Mouse (Mus musculus) thymus, postnatal 14 days (tissue): ENCODE results near the gene Dtx3.

Experiments
- DNase-seq: peaks from one replicate; pipeline ENCODE4 v3.0.0; 2021

Dtx3 gene

DNA sequence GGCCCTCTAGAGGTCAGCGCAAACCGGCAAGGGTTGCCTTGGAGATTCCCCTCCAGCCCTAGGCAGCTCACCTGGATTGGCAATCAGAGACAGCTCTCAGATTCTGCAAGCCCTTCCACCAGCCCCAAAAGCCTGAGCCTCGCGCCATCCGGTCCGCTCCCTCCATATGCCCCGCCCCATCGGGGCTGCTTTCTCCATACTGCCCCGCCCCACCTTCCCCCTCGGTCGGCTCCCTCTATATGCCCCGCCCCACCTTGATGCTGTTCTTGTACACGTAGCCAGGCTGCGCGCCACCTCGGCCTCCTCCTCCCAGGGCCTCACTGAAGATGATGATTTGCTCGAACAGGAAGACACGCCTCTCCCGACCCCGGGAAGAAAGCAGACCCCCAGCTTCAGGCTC, 11.8 kb downstream of the Dtx3 start:
- DNase-seq = no peak

DNA sequence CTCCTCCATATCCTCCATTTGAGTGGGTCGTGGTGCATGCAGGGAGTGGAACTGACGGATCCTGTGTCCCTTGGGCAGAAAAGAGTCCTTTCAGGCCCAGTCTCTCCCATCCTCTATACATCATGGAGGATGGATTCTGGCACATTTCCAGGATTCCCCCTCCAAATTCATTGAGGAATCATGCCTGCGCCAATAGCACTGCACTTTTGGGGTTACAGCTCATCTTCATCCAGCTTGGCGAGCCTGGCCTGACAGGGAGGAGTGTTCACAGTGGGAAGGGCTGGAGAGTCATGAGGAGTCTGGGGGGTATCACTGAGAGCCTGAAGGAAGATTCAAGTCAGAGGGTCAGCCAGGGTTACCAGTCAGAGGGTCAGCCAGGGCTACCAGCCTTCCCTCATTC, 12.9 kb downstream of the Dtx3 start:
- DNase-seq = no peak

DNA sequence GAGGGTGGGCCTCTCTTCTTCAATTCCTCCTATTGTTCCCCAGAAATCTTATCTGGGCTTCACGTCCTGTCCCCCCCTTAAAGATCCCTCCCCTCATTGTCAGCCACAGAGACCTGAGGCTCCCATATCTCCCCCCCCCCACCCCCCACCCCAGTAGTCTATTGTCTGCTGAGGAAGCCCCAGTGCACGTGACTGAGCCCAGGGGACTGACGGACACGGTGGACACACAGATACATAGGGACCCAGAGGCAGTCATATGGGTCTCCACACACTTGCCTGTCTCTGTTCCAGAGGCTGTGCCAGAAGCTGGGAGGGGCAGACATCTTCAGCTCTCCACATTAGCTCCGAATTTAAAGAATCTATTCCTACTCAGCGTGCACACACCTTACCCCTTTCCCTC, 14.0 kb downstream of the Dtx3 start:
- DNase-seq = no peak

DNA sequence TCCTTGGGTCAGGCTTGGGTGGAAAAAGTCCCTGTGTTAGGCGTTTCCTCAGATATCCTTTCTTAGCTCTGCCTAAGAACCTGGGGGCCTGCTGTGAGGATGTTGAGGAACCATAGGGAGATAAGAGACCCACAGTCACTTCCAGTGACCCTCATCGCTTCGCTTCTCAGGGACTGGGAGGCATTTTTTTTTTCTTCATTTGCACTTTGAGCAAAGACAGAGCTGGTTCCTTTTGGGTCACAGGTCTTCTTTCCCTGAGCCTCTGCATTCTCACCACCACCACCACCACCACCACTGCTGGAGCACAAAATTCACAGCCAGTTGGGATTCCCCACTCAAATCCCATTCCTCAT, 14.9 kb downstream of the Dtx3 start:
- no peak for DNase-seq

DNA sequence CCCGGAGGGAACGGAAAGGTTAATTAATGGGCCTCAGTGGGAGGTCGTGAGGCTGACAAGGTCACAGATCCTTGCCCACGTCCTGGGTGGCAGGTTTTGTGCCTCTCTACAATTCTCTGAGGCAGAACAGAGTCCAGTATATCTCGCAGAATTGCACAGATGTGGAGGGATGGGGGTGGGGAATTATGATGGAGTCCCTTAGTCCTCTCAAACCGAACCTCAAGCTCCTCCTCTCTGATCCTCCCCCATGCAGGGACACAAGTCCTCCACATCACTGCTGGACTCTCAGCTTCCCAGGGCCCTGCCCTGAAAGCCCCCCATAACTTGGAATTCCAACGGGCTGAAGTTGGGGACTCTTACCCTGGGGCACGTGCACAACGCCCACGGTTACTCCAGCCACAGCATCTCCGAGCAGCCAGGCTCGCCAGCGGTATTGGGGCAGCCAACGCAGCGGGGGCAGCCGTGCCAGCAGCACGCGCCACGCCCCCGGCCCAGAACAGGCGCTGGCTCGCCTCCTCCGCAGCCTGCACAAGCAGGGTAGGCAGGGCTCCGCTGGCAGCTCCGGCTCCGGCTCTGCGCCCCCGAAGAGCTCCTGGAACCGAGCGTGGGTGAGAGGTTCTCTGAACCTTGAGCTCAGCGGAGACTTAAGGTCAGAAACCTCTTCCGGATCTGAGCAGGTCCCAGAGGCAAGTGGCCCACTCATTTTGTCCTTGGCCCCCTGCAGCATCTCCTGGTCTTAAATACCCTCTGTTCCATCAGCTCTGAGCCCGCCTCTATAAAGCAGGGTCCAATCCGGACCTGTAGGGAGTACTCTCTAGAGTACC, 15.4 kb downstream of the Dtx3 start, which contains the start of gene Slc26a10:
Gene Slc26a10 (minus strand): TSS at position 775 of the 824 bp plus-strand sequence.
- DNase-seq = no peak

DNA sequence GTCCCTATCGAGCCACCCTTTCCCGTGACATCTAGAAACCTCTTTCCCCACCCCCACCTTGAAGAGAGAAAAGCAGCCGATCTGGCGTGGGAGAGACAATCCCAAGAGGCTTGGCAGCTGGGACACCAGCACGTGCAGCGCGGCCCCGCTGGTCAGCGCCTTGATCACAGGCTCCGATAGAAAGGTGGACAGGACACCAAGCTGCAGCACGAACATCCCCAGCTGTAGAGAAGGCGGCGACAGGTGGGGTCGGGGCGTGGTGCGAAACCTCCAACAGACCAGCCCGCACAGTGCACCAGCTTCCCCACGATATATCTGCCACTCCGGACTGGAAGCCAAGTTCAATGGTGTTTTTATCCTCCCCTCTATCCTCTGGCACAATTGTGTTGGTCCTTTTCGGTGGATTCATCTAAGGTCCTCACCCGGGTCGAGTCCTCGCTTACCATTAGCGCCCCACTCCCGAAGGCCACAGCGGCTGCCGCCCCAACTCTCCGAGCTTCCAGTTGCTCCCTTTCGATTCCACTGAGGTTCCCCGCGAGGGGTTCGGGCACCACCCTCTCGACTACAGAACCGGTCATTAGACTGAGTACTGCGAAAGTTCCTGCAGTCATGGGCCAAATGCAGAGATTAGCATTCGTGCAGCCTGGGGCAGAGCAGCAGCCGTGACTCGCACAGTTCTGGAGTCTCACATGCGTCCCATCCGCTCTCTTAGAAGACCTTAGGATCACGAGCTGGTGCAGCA, 17.1 kb downstream of the Dtx3 start:
- DNase-seq = no peak

DNA sequence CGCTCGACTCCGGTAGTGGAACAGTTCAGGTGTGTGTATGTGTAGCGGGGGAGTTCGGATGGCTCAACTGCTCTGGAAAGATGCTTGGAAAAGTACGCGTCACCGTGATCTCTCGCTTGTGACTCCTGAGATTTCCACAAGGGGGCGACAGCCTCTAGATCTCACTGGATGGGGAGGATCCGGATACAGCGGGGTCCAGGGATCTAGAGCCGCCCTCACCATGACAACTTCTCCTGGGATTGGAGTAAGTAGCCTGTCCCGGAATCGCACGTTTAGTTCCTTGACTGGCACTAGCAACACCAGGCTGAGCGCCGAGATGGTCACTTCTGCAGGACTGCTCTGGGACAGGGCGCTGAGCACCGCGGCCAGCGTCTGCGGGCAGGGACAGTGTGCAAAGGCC, 17.8 kb downstream of the Dtx3 start:
- DNase-seq = peak; percentile 60

DNA sequence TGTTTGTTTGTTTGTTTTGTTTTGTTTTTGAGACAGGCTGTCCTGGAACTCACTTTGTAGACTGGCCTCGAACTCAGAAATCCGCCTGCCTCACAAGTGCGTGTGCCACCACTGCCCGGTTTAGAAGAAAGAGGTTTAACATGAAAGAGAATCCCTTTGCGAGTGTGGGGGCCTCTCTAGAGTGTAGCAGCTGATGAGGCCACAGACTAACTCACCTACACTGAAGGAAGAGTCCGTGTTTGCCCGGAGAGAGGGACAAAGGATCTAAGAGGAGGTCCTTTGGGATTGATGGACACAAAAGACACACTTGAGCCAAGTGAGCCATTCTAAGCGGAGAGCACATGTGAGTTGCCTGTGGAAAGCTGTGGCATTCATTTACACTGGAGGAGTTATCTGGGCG, 18.3 kb downstream of the Dtx3 start:
- no peak for DNase-seq

DNA sequence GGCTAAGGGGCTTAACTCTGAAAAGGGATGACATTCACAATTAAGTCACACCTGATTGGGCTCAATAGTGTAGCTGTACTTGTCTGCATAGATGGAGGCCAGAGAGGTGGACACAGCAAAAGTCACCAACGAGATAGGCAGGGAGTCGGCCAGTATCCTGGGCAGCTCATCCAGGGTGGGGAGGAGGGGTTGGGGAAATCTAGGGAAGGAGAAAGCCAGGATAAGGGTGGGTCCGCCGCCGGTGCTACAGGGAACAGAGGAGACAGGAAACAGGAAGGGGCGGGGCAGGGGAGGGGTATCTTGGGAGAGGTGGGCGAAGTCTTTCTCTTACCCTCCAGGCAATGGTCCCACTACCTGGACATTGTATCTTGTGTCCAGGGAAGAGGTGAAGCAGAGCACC, 18.8 kb downstream of the Dtx3 start:
- DNase-seq = no peak

DNA sequence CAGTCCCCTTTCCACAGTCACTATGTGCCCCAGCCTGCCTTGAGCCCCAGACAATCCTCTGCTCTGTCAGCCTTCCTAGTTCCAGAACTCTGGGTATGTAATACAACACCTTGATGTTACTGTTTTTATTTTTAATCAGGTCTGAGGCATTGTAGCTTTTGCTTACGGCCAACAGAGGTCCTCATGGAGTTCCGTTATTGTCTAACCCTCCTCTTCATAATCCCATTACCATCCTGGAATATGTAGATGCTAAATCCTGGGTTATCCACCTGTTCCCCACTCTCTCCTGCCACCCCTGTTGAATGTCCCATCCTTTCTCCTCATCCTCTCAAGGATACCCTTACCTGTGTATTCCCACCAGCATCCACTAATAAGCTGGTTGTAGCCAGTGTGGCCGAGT, 19.3 kb downstream of the Dtx3 start:
- no peak for DNase-seq

DNA sequence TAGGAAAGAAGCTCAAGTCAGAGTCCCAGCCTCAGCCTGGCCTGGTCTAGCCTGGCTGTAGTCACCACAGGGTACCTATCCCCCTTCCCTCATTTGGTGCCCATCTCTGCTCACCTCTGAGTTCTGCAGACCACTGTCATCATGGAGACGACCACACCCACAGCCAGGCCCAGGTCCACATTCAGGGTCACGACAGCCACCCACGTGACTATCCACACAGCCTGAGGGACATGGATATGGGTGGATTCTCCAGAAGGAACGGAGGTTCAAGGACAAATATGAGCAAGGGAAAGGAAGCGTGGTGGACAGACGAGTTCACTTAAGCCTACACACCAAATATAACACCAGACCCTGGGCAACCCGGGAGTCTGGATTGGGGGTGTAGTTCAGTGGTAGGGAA, 21.4 kb downstream of the Dtx3 start:
- no peak for DNase-seq

DNA sequence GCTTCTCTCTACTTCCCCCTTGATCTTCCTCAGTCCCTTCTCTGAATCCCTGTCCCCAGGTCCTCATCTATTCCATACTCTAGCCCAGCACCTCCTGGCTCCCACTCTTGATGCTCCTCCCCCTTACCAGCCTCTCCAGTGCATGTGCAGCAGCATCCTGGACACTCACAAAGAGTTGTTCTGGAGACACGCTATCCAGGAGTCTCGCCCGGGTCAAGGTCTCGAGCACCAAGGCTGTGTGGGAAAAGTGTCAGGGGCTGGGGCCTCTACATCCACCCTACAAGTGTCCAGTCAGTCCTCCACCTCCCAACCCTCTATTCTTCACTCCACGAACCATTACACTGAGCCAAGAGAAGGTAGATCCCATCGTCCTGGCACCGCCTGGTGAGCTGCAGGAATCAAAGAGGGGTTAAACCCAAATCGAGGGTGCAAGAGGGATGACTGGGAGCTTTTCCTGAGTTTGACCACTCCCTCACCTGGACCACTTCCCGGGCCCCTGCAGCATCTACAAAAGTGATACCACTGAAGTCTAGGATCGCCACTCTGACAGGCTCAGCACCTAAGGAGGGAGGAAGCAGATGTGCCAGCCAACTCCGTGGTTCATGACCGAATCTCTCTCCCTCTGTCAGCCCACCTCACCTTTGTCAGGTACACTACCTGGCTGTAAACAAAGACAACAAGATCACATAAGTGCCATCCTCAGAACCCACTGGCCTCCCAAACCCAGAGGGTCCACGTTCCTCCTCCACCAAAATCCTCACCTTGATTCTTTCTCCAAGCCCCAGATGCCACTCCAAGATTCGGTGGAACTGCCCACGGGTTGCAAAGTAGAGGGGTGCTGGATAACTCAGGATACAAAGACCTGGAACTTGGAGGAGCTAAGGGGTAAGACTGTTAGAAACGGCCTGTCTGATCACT, 22.1 kb downstream of the Dtx3 start:
- no peak for DNase-seq

DNA sequence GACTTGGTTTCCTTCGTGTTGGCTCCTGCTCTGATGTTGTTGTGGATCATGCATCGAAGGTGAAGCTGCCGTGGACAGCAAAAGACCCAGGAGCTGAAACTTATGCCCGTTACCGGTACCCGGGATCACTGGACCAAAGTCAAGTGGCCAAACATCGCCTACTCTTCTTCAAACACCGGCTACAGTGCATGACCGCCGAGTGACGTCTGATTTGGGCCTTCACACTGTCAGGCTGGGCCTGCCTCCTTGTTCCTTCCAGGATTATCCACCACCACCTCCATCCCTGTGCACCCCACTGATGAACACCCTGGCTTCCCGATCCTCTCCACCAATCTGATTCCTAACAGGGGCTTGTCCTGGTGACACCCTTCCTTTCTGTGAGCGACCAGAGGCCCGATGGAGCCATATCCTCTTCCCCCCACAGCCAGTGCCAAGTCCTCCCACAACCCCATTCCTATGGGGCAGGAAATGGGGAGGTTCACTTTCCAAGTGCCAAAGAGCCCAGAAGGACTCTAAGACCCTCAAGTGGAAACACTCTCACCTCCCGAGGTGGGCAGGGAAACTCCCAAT, 23.8 kb downstream of the Dtx3 start:
- no peak for DNase-seq

DNA sequence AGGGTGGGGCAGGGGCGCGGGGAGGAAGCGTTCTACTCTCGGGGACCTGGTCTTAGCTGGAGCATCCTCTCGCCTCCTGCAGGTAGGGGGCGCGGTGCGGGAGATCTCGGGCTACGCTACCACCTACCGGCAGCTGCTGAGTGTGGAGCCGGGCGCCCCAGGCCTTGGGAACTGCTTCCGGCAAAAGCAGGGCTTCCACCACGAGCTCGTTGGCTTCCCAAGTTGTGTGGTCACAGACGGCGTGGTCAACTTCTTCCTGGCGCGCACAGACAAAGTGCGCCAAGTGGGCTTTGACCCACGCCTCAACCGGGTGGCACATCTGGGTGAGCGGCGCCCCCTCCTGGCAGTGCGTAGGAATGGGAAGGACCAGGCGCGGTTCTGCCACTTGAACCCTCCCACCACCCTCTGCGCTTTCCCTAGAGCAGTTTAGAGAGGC, 24.7 kb downstream of the Dtx3 start:
- DNase-seq = peak; percentile 91

DNA sequence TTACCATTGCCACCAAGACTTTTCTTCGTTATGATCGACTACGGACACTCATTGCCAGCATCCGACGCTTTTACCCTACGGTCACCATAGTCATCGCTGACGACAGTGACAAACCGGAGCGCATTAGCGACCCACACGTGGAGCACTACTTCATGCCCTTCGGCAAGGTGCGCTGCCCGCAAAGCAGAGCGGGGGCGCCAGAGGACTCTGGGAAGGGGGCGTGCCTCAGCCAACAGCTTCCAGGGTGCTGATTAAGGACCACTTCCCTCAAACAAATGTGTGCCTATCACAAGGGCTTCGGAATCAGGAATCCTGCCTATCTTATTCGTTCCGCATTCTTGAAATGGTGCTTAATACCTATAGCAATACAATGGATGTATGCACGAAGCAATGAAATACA, 25.5 kb downstream of the Dtx3 start:
- DNase-seq = peak; percentile 46

DNA sequence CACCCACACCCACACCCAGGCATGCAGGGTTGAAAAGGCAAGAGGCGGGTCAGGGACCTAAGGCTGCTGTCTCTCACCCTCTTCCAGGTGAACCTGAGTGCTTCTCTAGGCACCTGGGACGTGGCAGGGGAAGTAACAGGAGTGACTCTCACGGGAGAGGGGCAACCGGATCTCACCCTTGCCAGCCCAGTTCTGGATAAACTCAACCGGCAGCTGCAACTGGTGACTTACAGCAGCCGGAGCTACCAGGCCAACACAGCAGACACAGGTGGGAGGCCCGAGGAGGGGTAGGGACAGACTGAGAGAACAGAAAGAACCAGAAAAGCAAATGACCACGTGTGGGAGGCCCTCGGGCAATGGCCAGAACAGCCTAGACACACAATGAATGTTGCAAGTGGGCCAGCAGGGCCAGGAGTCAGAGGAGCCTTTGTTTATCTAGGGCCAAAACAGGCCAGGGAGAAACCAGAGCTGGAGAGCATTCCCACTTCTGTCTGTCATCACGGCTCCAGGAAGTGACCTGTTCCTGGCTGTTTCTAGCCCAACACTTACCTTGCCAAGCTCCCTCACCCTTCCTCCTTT, 27.8 kb downstream of the Dtx3 start:
- DNase-seq = no peak

DNA sequence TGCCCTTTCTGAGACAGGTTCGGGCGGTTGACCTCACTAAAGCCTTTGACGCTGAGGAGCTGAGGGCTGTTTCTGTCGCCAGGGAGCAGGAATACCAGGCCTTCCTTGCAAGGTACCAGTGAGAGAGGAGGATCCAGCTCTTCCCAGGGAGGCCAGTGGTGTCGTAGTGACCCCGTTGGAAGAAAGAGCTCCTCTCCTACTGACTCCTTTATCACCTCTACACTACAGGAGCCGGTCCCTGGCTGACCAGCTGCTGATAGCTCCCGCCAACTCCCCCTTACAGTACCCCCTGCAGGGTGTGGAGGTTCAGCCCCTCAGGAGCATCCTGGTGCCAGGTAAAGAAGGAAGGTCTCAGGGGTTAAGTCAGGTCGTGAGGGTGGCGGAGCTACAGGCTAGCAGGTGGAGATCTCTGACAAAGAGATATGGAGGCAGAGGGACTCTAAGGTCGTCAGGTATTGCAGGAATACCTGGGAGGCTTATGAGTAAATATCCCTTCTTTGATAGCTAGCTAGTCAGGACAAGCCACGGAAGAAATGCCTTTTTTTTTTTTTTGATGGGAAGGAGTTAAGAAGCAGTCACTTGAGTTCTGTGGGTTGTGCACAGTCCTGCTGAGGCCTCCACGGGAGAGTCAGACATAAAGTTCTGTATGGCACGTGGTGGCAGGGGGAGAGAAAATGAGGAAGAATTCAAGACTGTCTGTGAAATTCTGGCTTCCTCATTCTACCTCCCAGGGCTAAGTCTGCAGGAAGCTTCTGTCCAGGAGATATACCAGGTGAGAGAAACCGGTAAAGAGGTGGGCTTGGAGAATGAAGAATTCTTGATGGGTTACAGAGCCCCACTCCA, 28.5 kb downstream of the Dtx3 start:
- no peak for DNase-seq

DNA sequence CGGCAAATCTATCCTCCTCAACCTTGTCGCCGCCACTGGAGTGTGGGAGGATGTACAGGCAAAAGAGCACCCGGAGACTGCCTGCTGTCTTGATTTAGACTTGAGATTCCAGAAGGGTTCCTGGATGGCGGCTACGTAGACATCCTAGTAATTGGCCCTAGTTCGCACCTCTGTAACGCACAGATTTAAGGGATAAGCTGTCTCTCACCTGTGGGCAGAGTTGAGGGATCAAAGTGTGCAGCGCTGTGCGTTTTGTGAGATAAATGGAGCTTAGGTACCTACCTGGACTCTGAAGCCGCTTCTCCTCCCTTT, 29.2 kb downstream of the Dtx3 start:
- no peak for DNase-seq

DNA sequence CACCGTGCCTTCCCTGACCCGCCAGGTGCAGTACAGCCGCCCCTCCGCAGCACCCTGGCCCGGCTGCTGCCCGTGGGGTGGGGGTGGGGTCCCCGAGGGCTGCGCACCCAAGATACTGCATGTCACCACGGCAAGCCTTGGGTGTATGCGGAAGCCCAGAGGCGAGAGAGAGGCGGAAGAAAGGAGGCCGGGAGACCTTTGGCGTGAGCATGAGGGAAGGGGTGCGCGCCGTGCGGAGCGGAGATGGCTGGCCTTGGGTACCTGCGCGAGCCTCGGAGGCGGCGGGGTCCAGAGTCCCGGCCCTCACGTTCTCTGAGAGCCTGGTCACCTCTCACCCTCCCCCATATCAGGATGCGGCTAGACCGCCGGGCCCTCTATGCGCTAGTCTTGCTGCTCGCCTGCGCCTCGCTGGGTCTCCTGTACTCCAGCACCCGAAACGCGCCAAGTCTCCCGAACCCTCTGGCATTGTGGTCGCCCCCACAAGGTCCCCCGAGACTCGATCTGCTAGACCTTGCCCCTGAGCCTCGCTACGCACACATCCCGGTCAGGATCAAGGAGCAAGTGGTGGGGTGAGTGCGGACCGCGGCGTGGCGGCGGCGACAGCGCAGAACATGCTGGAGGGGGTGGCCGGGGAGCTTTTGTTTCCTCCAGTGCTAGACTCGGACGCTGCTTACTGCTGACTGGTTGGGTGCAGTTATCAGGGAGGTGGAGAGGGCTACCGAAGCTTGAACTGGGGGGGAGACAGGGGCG, 29.7 kb downstream of the Dtx3 start:
- DNase-seq = peak; percentile 83

DNA sequence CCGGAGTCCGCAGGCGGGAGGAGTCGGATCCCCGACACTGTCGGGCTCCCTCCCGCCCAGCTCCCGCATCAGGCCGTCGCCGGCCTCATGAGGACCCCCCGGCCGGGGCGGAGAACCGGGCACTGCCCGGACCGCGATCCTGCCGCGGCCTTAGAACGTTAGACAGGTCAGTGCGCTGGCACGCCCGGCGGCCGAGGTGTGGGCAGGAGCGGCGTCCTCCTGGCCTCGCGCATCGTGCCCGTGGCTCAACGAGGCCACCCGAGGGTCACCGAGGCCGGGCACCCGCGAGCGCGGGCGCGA, 30.2 kb downstream of the Dtx3 start:
- DNase-seq = no peak

DNA sequence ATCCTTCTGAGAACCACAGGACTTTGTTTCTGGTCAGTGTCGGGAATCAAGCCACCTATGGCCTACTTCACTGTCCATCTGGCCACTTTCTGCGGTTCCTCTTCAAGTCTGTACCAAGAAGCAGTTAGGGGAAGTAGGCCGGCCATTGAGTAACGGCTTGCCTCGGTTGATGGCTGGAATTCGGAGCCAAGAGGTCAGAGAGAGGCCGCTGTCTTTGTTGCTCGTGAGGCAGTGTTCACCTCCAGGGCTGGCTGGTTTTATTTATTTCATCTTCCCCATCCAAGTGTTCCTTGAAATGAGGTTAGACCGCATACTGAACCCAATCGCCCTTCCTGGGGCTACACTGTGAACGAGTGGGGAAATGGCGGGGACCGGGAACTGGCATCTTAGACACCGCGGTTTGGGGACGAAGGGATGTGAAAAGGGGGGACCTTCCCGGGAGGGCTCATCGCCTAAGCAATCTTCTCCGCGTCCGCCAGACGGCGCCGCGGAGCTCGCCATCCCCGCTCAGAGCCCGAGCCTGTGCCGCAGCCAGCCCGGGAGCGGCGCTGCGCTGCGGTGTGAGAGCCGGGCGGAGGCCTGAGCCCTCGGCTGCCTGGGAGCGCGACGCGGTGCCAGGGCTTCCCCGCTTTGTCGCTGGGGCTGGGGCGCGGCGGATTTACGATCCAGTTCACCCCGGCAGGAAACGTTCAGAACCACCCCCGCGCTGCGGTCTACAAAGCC, 30.7 kb downstream of the Dtx3 start, which contains the start of gene B4galnt1:
Gene B4galnt1 (plus strand): TSS at position 595 of the 723 bp plus-strand sequence.
- peak; percentile 86 for DNase-seq
